Mouse (Mus musculus): ENCODE data around the gene Slc6a13.

DNA sequence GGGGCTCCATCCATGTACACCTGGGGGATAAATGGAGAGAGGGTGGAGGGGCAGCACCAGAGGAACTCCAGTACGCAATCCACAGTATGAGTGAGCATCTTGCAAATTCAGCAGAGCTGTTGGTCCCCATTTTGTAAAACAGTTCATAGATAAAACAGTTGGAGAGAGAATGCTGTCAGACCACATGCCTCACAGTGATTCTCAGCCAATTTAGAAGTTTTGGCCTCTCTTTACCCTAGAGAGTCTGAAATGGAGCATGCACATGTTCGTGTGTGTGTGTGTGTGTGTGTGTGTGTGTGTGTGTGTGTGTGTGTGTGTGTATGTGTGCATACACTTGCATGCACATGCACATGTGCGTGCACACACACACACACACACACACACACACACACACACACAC is 25.3 kb downstream of the Slc6a13 start:
- TF ChIP-seq POLR2A (IDR thresholded peaks at IDR 0.05; ENCODE audit: insufficient read depth, low read length), result no peak
- no peak for TF ChIP-seq CTCF (IDR thresholded peaks at IDR 0.05; ENCODE audit: low read depth, low read length)

Measured in ES-Bruce4 (cell line).